Mouse (Mus musculus): Measurements from ENCODE around the gene Ptgds. TPM values are rescaled to one million over a fixed set of nuclear protein-coding genes. Genes with fewer than 3 reads are reported as not detected.
A peak's percentile ranks its signal among the peaks of the same experiment; 100 is the strongest.

The Ptgds gene
- total RNA-seq, 1 experiment from 2014 or later: not detected

DNA sequence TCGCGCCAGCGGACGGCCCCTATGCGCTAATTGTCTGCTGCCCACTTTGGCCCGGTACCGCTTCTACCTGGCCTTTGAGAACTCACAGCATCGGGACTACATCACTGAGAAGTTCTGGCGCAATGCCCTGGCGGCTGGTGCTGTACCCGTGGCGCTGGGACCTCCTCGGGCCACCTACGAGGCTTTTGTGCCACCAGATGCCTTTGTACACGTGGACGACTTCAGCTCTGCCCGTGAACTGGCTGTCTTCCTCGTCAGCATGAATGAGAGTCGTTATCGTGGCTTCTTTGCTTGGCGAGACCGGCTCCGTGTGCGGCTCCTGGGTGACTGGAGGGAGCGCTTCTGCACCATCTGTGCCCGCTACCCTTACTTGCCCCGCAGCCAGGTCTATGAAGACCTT is 44.4 kb downstream of the Ptgds start:
- ATAC-seq (ENCODE audit: extremely low read depth, insufficient number of reproducible peaks, low FRiP score, poor library complexity, severe bottlenecking): no peak

GRCm38 (mm10) chr2:25423626-25424025 is 46.2 kb downstream of the Ptgds start:
- ATAC-seq (ENCODE audit: extremely low read depth, insufficient number of reproducible peaks, low FRiP score, poor library complexity, severe bottlenecking): no peak

DNA sequence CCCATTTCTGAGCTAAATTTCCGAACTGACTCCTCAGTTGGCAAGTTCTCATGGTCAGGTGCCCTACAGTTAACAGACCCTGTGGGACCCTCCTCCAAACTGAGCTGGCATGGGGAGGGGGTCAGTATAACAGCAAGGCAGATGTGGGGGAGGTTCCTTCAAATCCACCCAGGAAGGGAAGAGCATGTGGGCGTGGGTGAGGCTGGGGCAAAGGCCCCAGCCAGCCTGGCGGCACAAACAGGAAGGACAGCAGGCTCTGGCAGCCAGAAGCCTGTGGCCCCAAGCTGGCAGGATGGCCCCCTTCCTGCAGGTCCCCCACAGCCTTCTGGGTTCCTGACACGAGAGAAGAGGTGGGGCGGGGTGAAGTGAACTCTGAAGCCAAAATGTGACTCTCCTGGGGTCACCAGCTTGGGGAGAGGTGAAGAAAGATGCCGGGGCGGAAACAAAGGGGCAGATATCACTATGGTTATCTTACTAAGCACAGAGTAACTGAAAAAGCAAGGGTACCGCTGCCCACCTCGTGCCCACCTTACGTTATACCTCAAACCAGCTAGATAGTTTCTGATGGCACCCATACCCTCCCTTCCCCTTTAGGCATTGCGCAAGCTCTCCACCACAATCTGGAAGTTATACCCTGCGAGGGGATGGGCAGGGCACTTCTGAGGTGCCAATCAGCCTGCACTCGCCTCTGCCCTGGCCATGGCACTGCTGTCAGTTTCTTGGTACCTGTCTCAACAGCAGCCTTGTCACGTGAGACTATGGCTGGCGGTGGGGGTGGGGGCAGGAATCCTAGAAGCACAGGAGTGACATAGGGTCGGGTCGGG is 47.0 kb downstream of the Ptgds start, which contains the start of gene Fut7:
Gene Fut7 (plus strand): TSS at position 681 of the 824 bp plus-strand sequence.
- peak; percentile 66 for ATAC-seq (ENCODE audit: extremely low read depth, insufficient number of reproducible peaks, low FRiP score, poor library complexity, severe bottlenecking)

GRCm38 (mm10) chr2:25421896-25422295 is 48.0 kb downstream of the Ptgds start:
- 0 out of 2 replicates have a peak, but pooled peaks have one; percentile 17 for ATAC-seq (ENCODE audit: extremely low read depth, insufficient number of reproducible peaks, low FRiP score, poor library complexity, severe bottlenecking)

GRCm38 (mm10) chr2:25417426-25417825 is 52.4 kb downstream of the Ptgds start:
- no peak for ATAC-seq (ENCODE audit: extremely low read depth, insufficient number of reproducible peaks, low FRiP score, poor library complexity, severe bottlenecking)

Other genes with a start within 250 kb of the Ptgds start
- gene Tubb4b, start 245.3 kb downstream of the Ptgds start, total RNA-seq (2017): 222 and 223 TPM in 2 replicates
- not detected in 2 replicates for gene Slc34a3, start 235.7 kb downstream of the Ptgds start, total RNA-seq (2017)
- not detected in 2 replicates for gene Rnf224, start 233.3 kb downstream of the Ptgds start, total RNA-seq (2017)
- 0.58 TPM in 1 of 2 replicates, not detected in the other for gene Rnf208, start 227.8 kb downstream of the Ptgds start, total RNA-seq (2017)
- gene Cysrt1, start 227.6 kb downstream of the Ptgds start, total RNA-seq (2017): 1.0 TPM in 1 of 2 replicates, not detected in the other
- gene AL732309.1, start 223.2 kb downstream of the Ptgds start, total RNA-seq (2017): 6.1 and 8.7 TPM in 2 replicates
- 6.9 and 16.7 TPM in 2 replicates for gene Tmem203, start 214.6 kb downstream of the Ptgds start, total RNA-seq (2017)
- 4.9 and 6.9 TPM in 2 replicates for gene Tprn, start 207.4 kb downstream of the Ptgds start, total RNA-seq (2017)
- gene Ssna1, start 197.6 kb downstream of the Ptgds start, total RNA-seq (2017): 31.0 and 33.0 TPM in 2 replicates
- 49.5 and 82.2 TPM in 2 replicates for gene Anapc2, start 197.6 kb downstream of the Ptgds start, total RNA-seq (2017)
- gene Tmem210, start 181.9 kb downstream of the Ptgds start, total RNA-seq (2017): not detected in 2 replicates
- gene Lrrc26, start 180.1 kb downstream of the Ptgds start, total RNA-seq (2017): not detected in 2 replicates
- gene Grin1, start 150.9 kb downstream of the Ptgds start, total RNA-seq (2017): not detected in 2 replicates
- 49.2 and 79.5 TPM in 2 replicates for gene Man1b1, start 137.7 kb downstream of the Ptgds start, total RNA-seq (2017)
- 24.7 and 25.5 TPM in 2 replicates for gene Dpp7, start 113.7 kb downstream of the Ptgds start, total RNA-seq (2017)
- gene Uap1l1, start 104.4 kb downstream of the Ptgds start, total RNA-seq (2017): 8.7 and 11.7 TPM in 2 replicates
- gene Sapcd2, start 97.7 kb downstream of the Ptgds start, total RNA-seq (2017): not detected in 2 replicates
- not detected in 2 replicates for gene Entpd2, start 74.2 kb downstream of the Ptgds start, total RNA-seq (2017)
- not detected in 2 replicates for gene Npdc1, start 70.7 kb downstream of the Ptgds start, total RNA-seq (2017)
- gene Fut7, start 46.8 kb downstream of the Ptgds start, total RNA-seq (2017): 4.0 and 4.5 TPM in 2 replicates
- gene Abca2, start 41.3 kb downstream of the Ptgds start, total RNA-seq (2017): 15.7 and 21.4 TPM in 2 replicates
- not detected in 2 replicates for gene Clic3, start 13.2 kb downstream of the Ptgds start, total RNA-seq (2017)
- gene Paxx, start 9.0 kb downstream of the Ptgds start, total RNA-seq (2017): 38.3 and 54.9 TPM in 2 replicates
- not detected in 2 replicates for gene Lcn12, start 23.9 kb upstream of the Ptgds start, total RNA-seq (2017)
- gene Fbxw5, start 30.7 kb upstream of the Ptgds start, total RNA-seq (2017): 37.1 and 43.1 TPM in 2 replicates
- gene C8g, start 31.7 kb upstream of the Ptgds start, total RNA-seq (2017): 0.98 TPM in 1 of 2 replicates, not detected in the other
- gene Traf2, start 76.9 kb upstream of the Ptgds start, total RNA-seq (2017): 28.1 and 30.4 TPM in 2 replicates
- gene Edf1, start 87.8 kb upstream of the Ptgds start, total RNA-seq (2017): 66.3 and 85.4 TPM in 2 replicates
- gene Mamdc4, start 104.8 kb upstream of the Ptgds start, total RNA-seq (2017): 4.5 and 5.4 TPM in 2 replicates
- 0.61 and 1.5 TPM in 2 replicates for gene Phpt1, start 105.2 kb upstream of the Ptgds start, total RNA-seq (2017)
- gene Ajm1, start 111.7 kb upstream of the Ptgds start, total RNA-seq (2017): 0.25 TPM in 1 of 2 replicates, not detected in the other
- 44.4 and 65.6 TPM in 2 replicates for gene Rabl6, start 138.5 kb upstream of the Ptgds start, total RNA-seq (2017)
- gene Ccdc183, start 147.6 kb upstream of the Ptgds start, total RNA-seq (2017): not detected in 2 replicates
- gene Tmem141, start 152.0 kb upstream of the Ptgds start, total RNA-seq (2017): 1.2 and 2.0 TPM in 2 replicates
- not detected in 2 replicates for gene Fcna, start 158.0 kb upstream of the Ptgds start, total RNA-seq (2017)
- not detected in 2 replicates for gene Lcn8, start 183.1 kb upstream of the Ptgds start, total RNA-seq (2017)
- gene Lcn5, start 187.9 kb upstream of the Ptgds start, total RNA-seq (2017): not detected in 2 replicates
- gene Lcn6, start 206.7 kb upstream of the Ptgds start, total RNA-seq (2017): not detected in 2 replicates
- not detected in 2 replicates for gene Lcn10, start 212.7 kb upstream of the Ptgds start, total RNA-seq (2017)
- gene Obp2a, start 230.0 kb upstream of the Ptgds start, total RNA-seq (2017): not detected in 2 replicates
- gene Bmyc, start 236.7 kb upstream of the Ptgds start, total RNA-seq (2017): 10.3 and 14.4 TPM in 2 replicates

All from neutrophil, adult 5-6 weeks (primary cell).